Mouse (Mus musculus) right cerebral cortex, adult 2 months (tissue): ENCODE data around the gene Slc25a34.

Experiments
- DNase-seq, 2 experiments: peaks; one replicate each; pipeline ENCODE4 v3.0.0; 2021 to 2022; ENCODE audit warnings: low spot score in 2 of 2

Gene Slc25a34

GRCm38 (mm10) chr4:141643118-141643855 lies 19.7 kb upstream of the Slc25a34 start:
- peak in 1 of 2 experiments; percentile 44 for DNase-seq

GRCm38 (mm10) chr4:141641961-141642811 lies 18.6 kb upstream of the Slc25a34 start:
- no peak for DNase-seq

GRCm38 (mm10) chr4:141641353-141641771 lies 17.7 kb upstream of the Slc25a34 start:
- no peak for DNase-seq

GRCm38 (mm10) chr4:141639474-141639873 lies 15.9 kb upstream of the Slc25a34 start:
- no peak for DNase-seq

GRCm38 (mm10) chr4:141636693-141637092 lies 13.1 kb upstream of the Slc25a34 start:
- DNase-seq = no peak

- no peak for DNase-seq
These were observed 12.4 kb upstream of the Slc25a34 start for GRCm38 (mm10) chr4:141635991-141636390.

- DNase-seq = no peak
These were observed 8.7 kb upstream of the Slc25a34 start for GRCm38 (mm10) chr4:141632111-141632873.

GRCm38 (mm10) chr4:141631250-141631649 lies 7.6 kb upstream of the Slc25a34 start:
- DNase-seq = no peak

- DNase-seq = no peak
These were observed 6.4 kb upstream of the Slc25a34 start for GRCm38 (mm10) chr4:141630021-141630420.

- no peak for DNase-seq
These were observed 5.0 kb upstream of the Slc25a34 start for GRCm38 (mm10) chr4:141628661-141629060.

- DNase-seq = no peak
These were observed 3.9 kb upstream of the Slc25a34 start for GRCm38 (mm10) chr4:141627502-141627901.

GRCm38 (mm10) chr4:141625774-141626550 lies 2.3 kb upstream of the Slc25a34 start:
- no peak for DNase-seq

GRCm38 (mm10) chr4:141624983-141625773 lies 1.6 kb upstream of the Slc25a34 start:
- DNase-seq = peak in 1 of 2 experiments; percentile 42

GRCm38 (mm10) chr4:141624134-141624533 lies 513 bp upstream of the Slc25a34 start:
- no peak for DNase-seq

- no peak for DNase-seq
These were observed 584 bp downstream of the Slc25a34 start for GRCm38 (mm10) chr4:141623037-141623436.

GRCm38 (mm10) chr4:141622580-141622979 lies 1.0 kb downstream of the Slc25a34 start:
- DNase-seq = no peak

- DNase-seq = no peak
These were observed 1.5 kb downstream of the Slc25a34 start for GRCm38 (mm10) chr4:141622091-141622490.

GRCm38 (mm10) chr4:141621297-141621696 lies 2.3 kb downstream of the Slc25a34 start:
- DNase-seq = no peak

- DNase-seq = no peak
These were observed 4.2 kb downstream of the Slc25a34 start for GRCm38 (mm10) chr4:141619299-141619883.
